Mouse (Mus musculus) CH12.LX (cell line): ENCODE data around the gene Med11. TPM values are rescaled to one million over a fixed set of nuclear protein-coding genes. Genes with fewer than 3 reads are reported as not detected.

Experiments used
- DNase-seq: peaks from one replicate; pipeline ENCODE4 v3.0.0-alpha.2; 2013; ENCODE audit errors: extremely low read depth
- H3K27ac ChIP-seq: 2 replicates; pipeline ENCODE4 v1.5.1; 2012; ENCODE audit warnings: low read depth, mild to moderate bottlenecking, control low read depth, moderate library complexity; ENCODE audit not compliant: insufficient read depth
- H3K27me3 ChIP-seq: replicated peaks from 2 replicates; pipeline ENCODE3; 2012; ENCODE audit warnings: inconsistent platforms
- H3K36me3 ChIP-seq, 2 experiments: replicated peaks in 1 of 2; 2 replicates each; pipeline versions ENCODE3 to v1.6.1; 2012; ENCODE audit warnings: inconsistent platforms in 1 of 2, low read length in 1 of 2, mild to moderate bottlenecking in 1 of 2, mixed read lengths in 1 of 2, moderate library complexity in 1 of 2; ENCODE audit not compliant: control insufficient read depth in 1 of 2, insufficient read depth in 1 of 2
- H3K4me1 ChIP-seq, 2 experiments: 2 replicates each; pipeline ENCODE4 v1.6.1; 2012; ENCODE audit warnings: inconsistent platforms in 1 of 2, moderate library complexity in 1 of 2; ENCODE audit not compliant: insufficient read depth in 2 of 2, control insufficient read depth in 1 of 2
- H3K4me2 ChIP-seq: 2 replicates; pipeline ENCODE4 v1.6.1; 2012; ENCODE audit warnings: low read depth, mild to moderate bottlenecking, control low read depth; ENCODE audit not compliant: poor library complexity, insufficient read depth, severe bottlenecking
- H3K4me3 ChIP-seq, 3 experiments: fragments of 150-350 bp in 1 of 3; sonication (generic) in 1 of 3; replicated peaks in 1 of 3; 2 replicates each; pipeline versions ENCODE3 to v1.5.1; 2011 to 2012; ENCODE audit warnings: low read depth in 2 of 3, low read length in 2 of 3, mild to moderate bottlenecking in 2 of 3, moderate library complexity in 2 of 3, control low read depth in 1 of 3, improper control_type of control experiment in 1 of 3, inconsistent platforms in 1 of 3, mixed read lengths in 1 of 3; ENCODE audit not compliant: poor library complexity in 1 of 3
- H3K79me2 ChIP-seq: replicated peaks from 2 replicates; pipeline ENCODE4 v1.6.1; 2012; ENCODE audit warnings: mild to moderate bottlenecking, moderate library complexity; ENCODE audit not compliant: control insufficient read depth, poor library complexity, insufficient read depth, severe bottlenecking; ENCODE audit errors: extremely low read depth
- H3K9ac ChIP-seq: 2 replicates; pipeline ENCODE4 v1.6.1; 2012; ENCODE audit warnings: low read depth, mild to moderate bottlenecking, control low read depth, moderate library complexity; ENCODE audit not compliant: insufficient read depth
- H3K9me3 ChIP-seq: replicated peaks from 2 replicates; pipeline ENCODE3; 2012; ENCODE audit warnings: low read length, inconsistent platforms, mixed read lengths
- CHD2 ChIP-seq: IDR thresholded peaks from 2 replicates; pipeline ENCODE4 v1.6.1; 2011; ENCODE audit warnings: low read length, improper control_type of control experiment
- CTCF ChIP-seq, 2 experiments: IDR thresholded peaks in 1 of 2; conservative IDR thresholded peaks in 1 of 2; 2 replicates each; pipeline ENCODE4 v1.5.1; 2011 to 2012; ENCODE audit warnings: low read depth in 2 of 2, low read length in 2 of 2, improper control_type of control experiment in 1 of 2, inconsistent platforms in 1 of 2, mild to moderate bottlenecking in 1 of 2, moderate library complexity in 1 of 2
- E2F4 ChIP-seq: IDR thresholded peaks from 2 replicates; pipeline ENCODE4 v1.6.1; 2011; ENCODE audit warnings: low read depth, low read length, improper control_type of control experiment; ENCODE audit not compliant: insufficient replicate concordance
- EP300 ChIP-seq: IDR thresholded peaks from 2 replicates; pipeline ENCODE4 v1.6.1; 2011; ENCODE audit warnings: low read length, improper control_type of control experiment
- ETS1 ChIP-seq: conservative IDR thresholded peaks from 2 replicates; pipeline ENCODE4 v1.6.1; 2012; ENCODE audit warnings: low read depth, mild to moderate bottlenecking, inconsistent platforms, low read length, improper control_type of control experiment, moderate library complexity
- GABPA ChIP-seq: IDR thresholded peaks from 2 replicates; pipeline ENCODE4 v1.6.1; 2012; ENCODE audit warnings: low read depth, low read length, improper control_type of control experiment, inconsistent platforms; ENCODE audit not compliant: insufficient replicate concordance
- IRF4 ChIP-seq: IDR thresholded peaks from 2 replicates; pipeline ENCODE4 v1.6.1; 2014; ENCODE audit warnings: low read depth, mild to moderate bottlenecking, inconsistent platforms, low read length, improper control_type of control experiment
- JUN ChIP-seq: IDR thresholded peaks from 2 replicates; pipeline ENCODE4 v1.6.1; 2011; ENCODE audit warnings: low read depth, mild to moderate bottlenecking, low read length, improper control_type of control experiment, moderate library complexity; ENCODE audit not compliant: insufficient read depth
- JUND ChIP-seq: conservative IDR thresholded peaks from 2 replicates; pipeline ENCODE4 v1.6.1; 2011; ENCODE audit warnings: low read depth, low read length, improper control_type of control experiment
- KAT2A ChIP-seq: IDR thresholded peaks from 2 replicates; pipeline ENCODE4 v1.6.1; 2012; ENCODE audit warnings: low read length, improper control_type of control experiment, inconsistent platforms; ENCODE audit not compliant: insufficient replicate concordance
- MAZ ChIP-seq: IDR thresholded peaks from 2 replicates; pipeline ENCODE4 v1.6.1; 2012; ENCODE audit warnings: low read depth, mild to moderate bottlenecking, inconsistent platforms, low read length, improper control_type of control experiment, moderate library complexity
- MEF2A ChIP-seq: IDR thresholded peaks from 2 replicates; pipeline ENCODE4 v1.6.1; 2014; ENCODE audit warnings: low read depth, mild to moderate bottlenecking, inconsistent platforms, low read length, improper control_type of control experiment, borderline replicate concordance
- MYC ChIP-seq: IDR thresholded peaks from 2 replicates; pipeline ENCODE4 v1.6.1; 2011; ENCODE audit warnings: low read depth, mild to moderate bottlenecking, improper control_type of control experiment, low read length
- POLR2A ChIP-seq: IDR thresholded peaks from 2 replicates; pipeline ENCODE4 v1.6.1; 2011; ENCODE audit warnings: low read depth, mild to moderate bottlenecking, improper control_type of control experiment, low read length
- RAD21 ChIP-seq: IDR thresholded peaks from 2 replicates; pipeline ENCODE4 v1.6.1; 2011; ENCODE audit warnings: low read depth, mild to moderate bottlenecking, low read length, improper control_type of control experiment, moderate library complexity
- RCOR1 ChIP-seq: conservative IDR thresholded peaks from 2 replicates; pipeline ENCODE4 v1.6.1; 2012; ENCODE audit warnings: low read depth, mild to moderate bottlenecking, inconsistent platforms, low read length, improper control_type of control experiment
- SMC3 ChIP-seq: IDR thresholded peaks from 2 replicates; pipeline ENCODE4 v1.6.1; 2011; ENCODE audit warnings: low read depth, low read length, improper control_type of control experiment
- TBP ChIP-seq: conservative IDR thresholded peaks from 2 replicates; pipeline ENCODE4 v1.6.1; 2011; ENCODE audit warnings: low read depth, low read length, improper control_type of control experiment
- TCF12 ChIP-seq: IDR thresholded peaks from 2 replicates; pipeline ENCODE4 v1.6.1; 2014; ENCODE audit warnings: low read depth, mild to moderate bottlenecking, inconsistent platforms, low read length, improper control_type of control experiment
- UBTF ChIP-seq: IDR thresholded peaks from 2 replicates; pipeline ENCODE4 v1.6.1; 2012; ENCODE audit warnings: low read depth, mild to moderate bottlenecking, inconsistent platforms, low read length, improper control_type of control experiment, moderate library complexity
- USF1 ChIP-seq: IDR thresholded peaks from 2 replicates; pipeline ENCODE4 v1.6.1; 2014; ENCODE audit warnings: low read depth, mild to moderate bottlenecking, inconsistent platforms, low read length, improper control_type of control experiment
- USF2 ChIP-seq: conservative IDR thresholded peaks from 2 replicates; pipeline ENCODE4 v1.6.1; 2011; ENCODE audit warnings: low read depth, low read length, improper control_type of control experiment
- ZC3H11A ChIP-seq: IDR thresholded peaks from 2 replicates; pipeline ENCODE4 v1.6.1; 2012; ENCODE audit warnings: low read depth, mild to moderate bottlenecking, inconsistent platforms, low read length, improper control_type of control experiment
- ZKSCAN1 ChIP-seq: IDR thresholded peaks from 2 replicates; pipeline ENCODE4 v1.6.1; 2012; ENCODE audit warnings: low read depth, inconsistent platforms, low read length, improper control_type of control experiment, borderline replicate concordance
- ZMIZ1 ChIP-seq: IDR thresholded peaks from 2 replicates; pipeline ENCODE4 v1.6.1; 2012; ENCODE audit warnings: low read depth, mild to moderate bottlenecking, inconsistent platforms, low read length, improper control_type of control experiment
- dilution Hi-C: fragments of 300-500 bp; cut with MboI; formaldehyde crosslinking; loops from 2 replicates; pipeline ENCODE4 v1.14.3; 2020; ENCODE audit warnings: low sequenced_read_pairs; ENCODE audit not compliant: extremely low pct_unique_long_range_greater_than_20kb, extremely low pct_ligation_motif_present
- in situ Hi-C: fragments of 300-500 bp; cut with MboI; formaldehyde crosslinking; loops from 3 replicates; pipeline ENCODE4 v1.14.3; 2019; ENCODE audit warnings: low sequenced_read_pairs, low pct_ligation_motif_present, low pct_unique_long_range_greater_than_20kb, mixed read lengths
- polyA plus RNA-seq: library from polyadenylated mRNA; unstranded; fragments of >175 nt; gene quantifications from 2 replicates; pipeline ENCODE4 v1.2.1, GENCODE M21; 2012; ENCODE audit warnings: low read depth; ENCODE audit not compliant: insufficient read length
- total RNA-seq, 2 experiments: library from RNA; depleted of rRNA; stranded (reverse); fragments of 300-350 nt in 1 of 2; fragments of >200 nt in 1 of 2; gene quantifications; 2 replicates each; pipeline ENCODE4 v1.2.3; 2012 to 2014

The Med11 gene
- total and polyA plus RNA-seq, 3 experiments, result 52.2 to 79.9 (median 74.3) TPM

GRCm38 (mm10) chr11:70409594-70410296, 42.0 kb upstream of the Med11 start, which contains the start of gene Pelp1 (continued):
- TF ChIP-seq UBTF (no peak), CTCF (conservative IDR thresholded peaks at IDR 0.05 in 1 of 2, IDR thresholded peaks at IDR 0.05 in 1 of 2; ENCODE audit: low read depth in 2 of 2, low read length in 2 of 2) (no peak), ZC3H11A (no peak), EP300 (no peak), MAZ (peak; percentile 100), ZKSCAN1 (peak; percentile 8; the same call in 1 of the 2 replicates), RAD21 (no peak), USF2 (peak; percentile 86), POLR2A (peak; percentile 97), GABPA (peak; percentile 35; the same call in 1 of the 2 replicates), E2F4 (no peak; the same call in 1 of the 2 replicates), MYC (no peak; the same call in 1 of the 2 replicates), IRF4 (peak; percentile 78; the same call in 1 of the 2 replicates), ETS1 (no peak), TCF12 (peak; percentile 91)

- dilution Hi-C loops (no loop called here), in situ Hi-C loops (loop anchor here (5.0 to 10.0 kb wide), 3 partner anchors 97 to 345 kb away; partner anchors contain the start of genes 4930544D05Rik, Chrne and Tm4sf5)
- H3K9ac ChIP-seq, result peak overlapping the region; percentile 37
- peaks cover 10 to 34% of the 10 kb centered on the region in 2 experiments for H3K36me3 ChIP-seq
- no peaks in the 10 kb centered on the region for H3K9me3 ChIP-seq
- H3K4me3 ChIP-seq, result peak overlapping the region; percentile 91 to 96 (median 95)
- DNase-seq, result no peak
- no peak overlapping the region for H3K27ac ChIP-seq
- peaks cover 12 to 49% of the 10 kb centered on the region in 2 experiments for H3K4me1 ChIP-seq
- H3K4me2 ChIP-seq, result peak overlapping the region; percentile 40
- H3K79me2 ChIP-seq, result peaks cover 45% of the 10 kb centered on the region
- no peaks in the 10 kb centered on the region for H3K27me3 ChIP-seq
- TF ChIP-seq USF1 (no peak), TCF12 (no peak), CHD2 (no peak), ZC3H11A (no peak), USF2 (no peak), CTCF (conservative IDR thresholded peaks at IDR 0.05 in 1 of 2, IDR thresholded peaks at IDR 0.05 in 1 of 2; ENCODE audit: low read depth in 2 of 2, low read length in 2 of 2) (no peak), JUND (no peak), ETS1 (no peak), GABPA (no peak), MYC (peak; percentile 99; the same call in 1 of the 2 replicates), POLR2A (no peak; the same call in 1 of the 2 replicates), KAT2A (no peak), JUN (0 out of 2 replicates have a peak, but pooled peaks have one; percentile 12), MEF2A (no peak), TBP (0 out of 2 replicates have a peak, but pooled peaks have one; percentile 24), RCOR1 (no peak), E2F4 (0 out of 2 replicates have a peak, but pooled peaks have one; percentile 90), ZKSCAN1 (no peak), ZMIZ1 (no peak), SMC3 (no peak)
These were observed 41.4 kb upstream of the Med11 start for GRCm38 (mm10) chr11:70410297-70410643.
